Mouse (Mus musculus): ENCODE data around the gene Olfm2. TPM values are rescaled to one million over a fixed set of nuclear protein-coding genes. Genes with fewer than 3 reads are reported as not detected.

Gene Olfm2
- polyA plus RNA-seq (2015; fragmentation: Nextera tagmentation; extraction: Ambion mirVana) = 0.20 and 0.30 TPM in 2 replicates

DNA sequence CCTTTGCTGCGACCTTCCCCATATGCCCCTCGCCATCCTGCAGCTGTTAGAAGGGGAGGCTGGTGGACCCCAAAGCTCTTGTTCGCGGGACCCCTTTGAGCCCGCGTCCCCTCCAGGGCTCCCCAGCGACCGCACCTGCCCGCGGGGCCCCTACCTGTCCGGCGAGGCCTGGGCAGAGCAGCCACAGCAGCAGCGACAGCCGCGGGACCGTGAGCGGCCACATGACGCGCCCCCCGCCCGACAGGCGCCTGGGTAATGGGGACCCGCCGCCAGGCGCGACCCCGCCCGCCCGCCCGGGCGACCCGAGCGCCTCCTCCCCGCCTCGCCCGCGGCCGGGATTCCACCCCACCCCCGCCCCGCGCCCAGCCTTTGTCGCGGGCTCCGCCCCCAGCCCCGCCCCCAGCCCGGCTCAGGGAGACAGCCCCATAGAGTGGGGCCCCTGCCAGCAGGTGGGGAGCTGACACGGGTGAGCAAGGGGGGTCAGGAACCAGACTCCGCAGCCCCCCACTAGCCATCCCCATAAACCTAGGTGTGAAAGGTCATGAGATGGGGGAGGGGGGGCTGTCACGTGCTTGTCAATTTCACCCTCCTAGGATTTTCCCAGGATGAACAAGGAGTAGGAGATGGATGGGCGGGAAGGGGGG, at the start of gene Olfm2:
Gene Olfm2 (minus strand): TSS at position 333 of the 644 bp plus-strand sequence.
- Histone ChIP-seq H3K36me3 (replicated peaks) (no peaks in the 10 kb centered on the region), H3K4me2 (peak within 1 kb of the TSS; percentile 61), H3K4me1 (replicated peaks) (peaks cover 30% of the 10 kb centered on the region), H3K4me3 (replicated peaks) (peak within 1 kb of the TSS; percentile 36), H3K9ac (no peak within 1 kb of the TSS), H3K27me3 (peaks cover 78% of the 10 kb centered on the region), H3K27ac (replicated peaks) (no peak within 1 kb of the TSS), H3K9me3 (replicated peaks) (no peaks in the 10 kb centered on the region)
- WGBS (ENCODE audit: insufficient replicate concordance) = 1% methylated on average over 42 of the region's 50 CpGs
- no peak for ATAC-seq (ENCODE audit: insufficient read depth)

DNA sequence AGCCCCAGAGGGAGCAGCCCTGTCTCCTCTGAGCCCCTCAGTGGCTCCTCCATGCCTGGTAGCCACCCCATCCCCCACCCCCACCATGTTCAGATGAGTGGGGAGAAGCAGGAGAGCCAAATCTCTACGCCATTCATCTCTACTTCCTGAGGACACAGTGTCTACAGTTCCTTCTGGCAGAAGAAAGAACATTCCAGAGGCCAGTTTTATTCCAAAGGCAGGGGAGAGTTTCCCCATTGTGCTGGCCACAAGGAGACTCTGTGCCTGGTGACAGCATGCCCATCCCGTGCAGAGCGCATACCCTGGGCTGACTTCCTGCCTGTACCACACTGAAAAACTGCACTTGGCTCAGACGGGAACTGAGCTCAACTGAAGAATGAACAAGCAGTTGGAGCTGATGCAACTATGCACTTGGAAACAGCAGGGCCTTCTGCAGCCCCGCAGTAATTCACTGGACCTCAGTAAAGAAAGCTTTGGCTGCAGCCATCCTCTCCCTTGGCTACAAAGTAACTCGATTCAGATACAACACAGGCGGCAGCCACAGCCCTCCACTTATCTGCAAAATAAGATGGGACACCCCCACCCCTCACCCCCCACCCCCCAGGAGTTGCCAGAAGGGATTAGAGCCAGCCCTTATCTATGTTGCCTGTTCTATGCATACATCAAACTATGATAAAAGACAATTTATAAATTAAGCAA, 48.1 kb upstream of the Olfm2 start:
- Histone ChIP-seq H3K9ac (no peak overlapping the region), H3K27me3 (peaks cover 8% of the 10 kb centered on the region; the same call in 1 of the 2 replicates), H3K4me3 (replicated peaks) (no peak overlapping the region), H3K4me1 (replicated peaks) (peaks cover 2% of the 10 kb centered on the region), H3K4me2 (no peak overlapping the region), H3K27ac (replicated peaks) (no peak overlapping the region), H3K9me3 (replicated peaks) (no peaks in the 10 kb centered on the region), H3K36me3 (replicated peaks) (no peaks in the 10 kb centered on the region)
- 8% methylated on average over 7 of the region's 7 CpGs for WGBS (ENCODE audit: insufficient replicate concordance)
- ATAC-seq (ENCODE audit: insufficient read depth) = no peak

DNA sequence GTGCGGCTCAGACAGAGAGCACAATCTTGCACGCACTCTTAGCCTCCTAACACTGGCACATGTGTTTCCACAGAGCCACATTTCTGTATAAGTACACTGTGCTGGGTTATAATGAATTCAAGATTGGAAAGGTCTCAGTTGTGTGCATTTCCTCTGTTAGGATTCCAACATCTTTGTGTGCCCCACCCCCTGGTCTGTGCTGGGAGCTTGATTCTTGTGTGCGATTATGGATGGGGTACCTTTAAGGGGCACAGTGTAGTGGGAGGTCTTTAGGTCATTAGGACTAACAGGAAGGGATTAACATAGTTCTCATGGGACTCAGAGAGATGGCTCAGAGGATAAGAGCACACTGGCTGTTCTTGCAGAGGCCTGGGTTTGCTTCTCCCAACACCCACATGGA, 44.2 kb upstream of the Olfm2 start:
- no peaks in the 10 kb centered on the region for H3K9me3 ChIP-seq (replicated peaks)
- 71% methylated on average over 3 of the region's 3 CpGs for WGBS (ENCODE audit: insufficient replicate concordance)
- H3K9ac ChIP-seq = no peak overlapping the region
- no peaks in the 10 kb centered on the region for H3K36me3 ChIP-seq (replicated peaks)
- no peak overlapping the region for H3K4me3 ChIP-seq (replicated peaks)
- peaks cover 2% of the 10 kb centered on the region for H3K4me1 ChIP-seq (replicated peaks)
- H3K27me3 ChIP-seq = 0 out of 2 replicates have a peak, but pooled peaks cover 4% of the 10 kb centered on the region
- no peak overlapping the region for H3K27ac ChIP-seq (replicated peaks)
- no peak overlapping the region for H3K4me2 ChIP-seq
- no peak for ATAC-seq (ENCODE audit: insufficient read depth)

DNA sequence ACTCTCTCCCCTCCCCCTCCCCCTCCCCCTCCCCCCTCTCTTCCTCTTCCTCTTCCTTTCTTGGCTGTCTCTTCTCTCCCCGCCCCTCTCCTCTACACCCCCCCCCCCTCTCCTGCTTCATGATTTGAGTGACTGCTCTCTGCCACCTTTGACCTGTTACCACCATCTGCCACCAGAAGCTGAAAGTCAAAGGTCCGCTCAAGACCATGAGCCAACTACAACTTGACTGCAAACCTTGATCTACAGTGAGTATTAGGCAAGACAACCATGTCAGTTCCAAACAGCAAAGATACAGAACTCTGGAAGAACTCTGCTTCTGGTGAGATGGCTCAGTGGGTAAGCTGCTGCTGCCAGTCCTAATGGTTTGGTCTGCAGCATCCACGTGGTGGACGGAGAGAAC, 43.5 kb upstream of the Olfm2 start:
- Histone ChIP-seq H3K27me3 (0 out of 2 replicates have a peak, but pooled peaks cover 4% of the 10 kb centered on the region), H3K4me2 (no peak overlapping the region), H3K36me3 (replicated peaks) (no peaks in the 10 kb centered on the region), H3K9ac (no peak overlapping the region), H3K9me3 (replicated peaks) (no peaks in the 10 kb centered on the region), H3K27ac (replicated peaks) (no peak overlapping the region), H3K4me3 (replicated peaks) (no peak overlapping the region), H3K4me1 (replicated peaks) (peaks cover 2% of the 10 kb centered on the region)
- ATAC-seq (ENCODE audit: insufficient read depth) = 0 out of 2 replicates have a peak, but pooled peaks have one; percentile 25
- WGBS (ENCODE audit: insufficient replicate concordance) = 53% methylated on average over 3 of the region's 4 CpGs

DNA sequence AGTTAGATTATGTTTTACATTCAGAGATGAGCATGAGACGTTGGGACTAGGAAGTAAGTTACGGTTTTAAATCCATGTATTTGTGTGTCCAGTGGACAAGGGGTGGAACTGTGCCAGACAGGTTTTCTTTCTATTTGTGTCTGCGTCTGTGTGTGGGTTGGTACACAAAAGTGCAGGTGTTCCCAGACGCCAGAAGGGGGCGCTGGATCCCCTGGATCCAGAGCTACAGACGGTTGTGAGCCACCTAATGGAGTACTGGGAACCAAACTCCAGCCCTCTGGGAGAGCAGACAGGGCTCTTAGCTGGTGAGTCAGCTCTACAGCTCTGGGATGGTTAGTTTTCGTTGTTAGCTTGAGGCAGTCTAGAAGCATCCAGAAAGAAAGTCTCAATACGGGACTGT, 41.8 kb upstream of the Olfm2 start:
- Histone ChIP-seq H3K36me3 (replicated peaks) (no peaks in the 10 kb centered on the region), H3K9me3 (replicated peaks) (no peaks in the 10 kb centered on the region), H3K27ac (replicated peaks) (no peak overlapping the region), H3K4me1 (replicated peaks) (no peaks in the 10 kb centered on the region), H3K9ac (no peak overlapping the region), H3K4me2 (no peak overlapping the region), H3K27me3 (0 out of 2 replicates have a peak, but pooled peaks cover 4% of the 10 kb centered on the region), H3K4me3 (replicated peaks) (no peak overlapping the region)
- 71% methylated on average over 8 of the region's 8 CpGs for WGBS (ENCODE audit: insufficient replicate concordance)
- no peak for ATAC-seq (ENCODE audit: insufficient read depth)

DNA sequence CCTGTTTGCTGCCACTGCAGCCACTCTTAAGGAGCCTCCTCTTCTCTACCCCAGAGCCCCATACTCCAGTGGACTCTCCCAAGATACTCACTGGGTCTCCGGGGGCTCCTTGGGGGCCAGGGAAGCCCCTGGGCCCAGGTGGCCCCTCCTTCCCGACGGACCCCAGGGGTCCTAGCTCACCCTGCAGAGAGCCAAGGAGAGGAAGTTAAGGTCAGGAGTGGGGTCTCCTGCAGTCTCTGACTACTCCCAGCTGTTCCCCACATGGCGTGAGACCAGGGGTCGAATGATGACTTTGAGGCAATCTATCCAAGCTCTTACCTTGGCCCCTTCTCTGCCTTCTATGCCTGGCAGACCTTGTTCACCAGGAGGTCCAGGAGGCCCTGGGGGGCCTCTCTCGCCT, 38.9 kb upstream of the Olfm2 start:
- no peaks in the 10 kb centered on the region for H3K9me3 ChIP-seq (replicated peaks)
- WGBS (ENCODE audit: insufficient replicate concordance) = 55% methylated on average over 6 of the region's 6 CpGs
- H3K4me3 ChIP-seq (replicated peaks) = no peak overlapping the region
- H3K9ac ChIP-seq = no peak overlapping the region
- no peak overlapping the region for H3K4me2 ChIP-seq
- H3K27me3 ChIP-seq = no peaks in the 10 kb centered on the region
- ATAC-seq (ENCODE audit: insufficient read depth) = no peak
- H3K27ac ChIP-seq (replicated peaks) = no peak overlapping the region
- no peaks in the 10 kb centered on the region for H3K4me1 ChIP-seq (replicated peaks)
- no peaks in the 10 kb centered on the region for H3K36me3 ChIP-seq (replicated peaks)

DNA sequence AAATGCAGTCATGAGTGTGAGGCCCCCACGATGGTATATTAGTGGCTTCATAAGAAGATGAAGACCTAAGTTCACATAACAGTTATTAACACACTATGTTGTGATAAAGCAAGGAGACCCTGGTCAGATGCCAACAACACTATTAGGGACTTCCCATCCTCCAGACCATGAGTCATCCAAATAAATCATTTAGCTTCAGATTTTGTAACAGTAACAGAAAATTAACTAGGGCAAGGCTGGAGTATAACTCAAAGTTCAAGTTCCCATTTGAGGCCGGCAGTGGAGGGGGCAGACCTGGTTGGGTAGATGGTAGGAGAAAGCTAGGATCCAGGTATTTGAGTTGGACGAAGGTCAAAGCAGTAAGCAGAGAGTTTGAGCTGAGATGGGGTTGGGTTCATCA, 35.1 kb upstream of the Olfm2 start:
- Histone ChIP-seq H3K4me3 (replicated peaks) (no peak overlapping the region), H3K9ac (no peak overlapping the region), H3K27me3 (no peaks in the 10 kb centered on the region), H3K4me2 (no peak overlapping the region), H3K4me1 (replicated peaks) (no peaks in the 10 kb centered on the region), H3K27ac (replicated peaks) (no peak overlapping the region), H3K36me3 (replicated peaks) (no peaks in the 10 kb centered on the region), H3K9me3 (replicated peaks) (no peaks in the 10 kb centered on the region)
- no peak for ATAC-seq (ENCODE audit: insufficient read depth)
- WGBS (ENCODE audit: insufficient replicate concordance) = 49% methylated on average over 3 of the region's 3 CpGs

DNA sequence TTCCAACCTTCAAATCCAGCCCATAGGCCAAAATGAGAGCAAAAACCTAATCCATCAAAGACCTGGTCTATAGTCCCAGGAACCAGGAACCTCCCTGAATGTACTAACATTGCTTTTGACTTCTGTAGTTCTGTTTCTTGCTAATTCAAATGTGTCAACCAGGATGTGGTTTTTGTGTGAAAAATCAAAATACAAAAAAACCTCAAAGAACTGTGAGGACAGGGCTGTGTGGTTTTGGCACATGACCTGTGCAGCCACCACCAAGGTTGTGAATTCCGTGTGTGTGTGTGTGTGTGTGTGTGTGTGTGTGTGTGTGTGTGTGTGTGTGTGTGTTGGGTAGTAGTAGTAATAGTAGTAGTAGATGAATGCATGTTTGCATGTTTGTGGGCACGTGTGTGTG, 19.1 kb upstream of the Olfm2 start:
- ATAC-seq (ENCODE audit: insufficient read depth) = no peak
- H3K4me3 ChIP-seq (replicated peaks) = no peak overlapping the region
- no peak overlapping the region for H3K27ac ChIP-seq (replicated peaks)
- no peak overlapping the region for H3K9ac ChIP-seq
- H3K4me1 ChIP-seq (replicated peaks) = peaks cover 6% of the 10 kb centered on the region
- H3K36me3 ChIP-seq (replicated peaks) = no peaks in the 10 kb centered on the region
- H3K27me3 ChIP-seq = peaks cover 37% of the 10 kb centered on the region
- WGBS (ENCODE audit: insufficient replicate concordance) = 29% methylated on average over 2 of the region's 2 CpGs
- no peak overlapping the region for H3K4me2 ChIP-seq
- H3K9me3 ChIP-seq (replicated peaks) = no peaks in the 10 kb centered on the region

DNA sequence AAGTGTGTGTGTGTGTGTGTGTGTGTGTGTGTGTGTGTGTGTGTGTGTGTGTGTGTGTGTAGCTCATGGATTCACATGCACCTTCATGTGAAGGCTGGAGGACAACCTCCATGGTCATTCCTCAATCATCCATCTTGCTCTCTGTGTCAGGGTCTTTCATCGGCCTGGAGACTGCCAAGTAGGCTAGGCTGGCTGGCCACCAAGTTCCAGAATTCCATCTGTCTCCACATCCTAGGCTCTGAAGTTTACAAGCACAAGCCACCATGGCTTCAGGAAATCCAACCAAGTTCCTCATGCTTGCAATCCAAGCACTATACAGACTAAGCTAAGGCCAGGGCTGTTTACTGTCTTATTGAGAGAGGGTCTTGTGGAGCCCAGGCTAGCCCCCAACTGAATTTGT, 16.9 kb upstream of the Olfm2 start:
- no peak overlapping the region for H3K27ac ChIP-seq (replicated peaks)
- peaks cover 52% of the 10 kb centered on the region for H3K27me3 ChIP-seq
- no peak overlapping the region for H3K4me3 ChIP-seq (replicated peaks)
- WGBS (ENCODE audit: insufficient replicate concordance) = 64% methylated on average over 1 of the region's 1 CpGs
- no peak overlapping the region for H3K4me2 ChIP-seq
- H3K4me1 ChIP-seq (replicated peaks) = peaks cover 13% of the 10 kb centered on the region
- no peak overlapping the region for H3K9ac ChIP-seq
- H3K9me3 ChIP-seq (replicated peaks) = no peaks in the 10 kb centered on the region
- no peak for ATAC-seq (ENCODE audit: insufficient read depth)
- no peaks in the 10 kb centered on the region for H3K36me3 ChIP-seq (replicated peaks)

DNA sequence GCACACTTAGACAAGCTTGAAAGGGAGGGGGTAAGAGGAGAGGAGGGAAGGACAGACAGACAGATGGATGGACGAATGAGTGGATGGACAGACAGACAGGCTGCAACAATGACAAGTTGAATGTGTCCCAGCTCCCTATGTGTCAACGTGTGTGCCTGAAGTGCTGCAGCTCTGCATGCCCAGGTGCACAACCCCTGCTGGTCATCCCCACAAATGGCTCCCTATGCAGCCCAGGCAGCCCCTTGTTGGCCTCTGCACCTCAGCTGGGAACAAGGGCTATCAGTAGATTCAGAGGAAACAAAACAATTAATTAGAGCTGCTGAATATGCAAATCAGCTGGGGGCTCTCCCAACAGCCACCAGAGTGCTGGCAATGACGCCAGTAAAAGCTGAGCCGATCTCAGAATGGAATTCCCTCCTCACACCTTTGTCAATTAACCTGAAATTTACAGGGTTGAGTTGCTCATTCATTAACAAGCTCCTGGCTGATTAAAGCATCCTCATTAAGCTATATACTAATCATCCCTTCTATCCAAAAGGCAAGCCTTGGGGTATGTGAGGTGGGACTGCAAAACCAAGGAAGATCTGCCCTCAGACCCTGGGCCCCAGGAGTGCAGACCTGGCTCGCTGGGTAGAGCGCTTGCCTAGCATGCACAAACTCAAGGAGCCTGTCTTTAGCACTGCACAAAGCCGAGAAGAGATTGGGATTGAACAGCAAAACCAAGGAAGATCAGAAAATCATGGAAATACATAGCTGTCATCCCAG, 16.2 kb upstream of the Olfm2 start:
- H3K4me2 ChIP-seq = no peak overlapping the region
- H3K4me1 ChIP-seq (replicated peaks) = peaks cover 19% of the 10 kb centered on the region
- H3K27me3 ChIP-seq = peaks cover 50% of the 10 kb centered on the region
- ATAC-seq (ENCODE audit: insufficient read depth) = no peak
- 47% methylated on average over 7 of the region's 7 CpGs for WGBS (ENCODE audit: insufficient replicate concordance)
- H3K4me3 ChIP-seq (replicated peaks) = no peak overlapping the region
- H3K9me3 ChIP-seq (replicated peaks) = no peaks in the 10 kb centered on the region
- H3K27ac ChIP-seq (replicated peaks) = no peak overlapping the region
- H3K36me3 ChIP-seq (replicated peaks) = no peaks in the 10 kb centered on the region
- H3K9ac ChIP-seq = no peak overlapping the region

DNA sequence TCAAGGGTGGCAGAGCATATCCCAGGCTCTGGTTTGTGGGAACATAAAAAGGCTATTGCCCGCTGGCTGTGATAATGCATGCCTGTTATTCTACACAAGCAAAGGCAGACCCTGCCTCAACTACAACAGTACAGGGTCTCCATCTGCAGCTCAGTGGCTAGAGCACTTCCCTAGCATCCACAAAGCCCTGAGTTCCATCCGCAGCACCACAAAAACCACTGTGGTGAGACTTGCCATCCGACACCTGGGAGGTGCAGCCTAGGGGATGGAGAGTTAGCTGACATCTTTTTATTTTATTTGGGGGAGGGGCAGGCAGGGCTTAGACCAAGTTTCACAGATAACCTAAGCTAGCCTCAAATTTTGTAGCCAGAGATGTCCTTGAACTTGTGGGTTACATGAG, 15.2 kb upstream of the Olfm2 start:
- Histone ChIP-seq H3K4me3 (replicated peaks) (no peak overlapping the region), H3K36me3 (replicated peaks) (no peaks in the 10 kb centered on the region), H3K9ac (no peak overlapping the region), H3K4me1 (replicated peaks) (peaks cover 29% of the 10 kb centered on the region), H3K27me3 (peaks cover 43% of the 10 kb centered on the region), H3K4me2 (no peak overlapping the region), H3K9me3 (replicated peaks) (no peaks in the 10 kb centered on the region), H3K27ac (replicated peaks) (no peak overlapping the region)
- 49% methylated on average over 3 of the region's 3 CpGs for WGBS (ENCODE audit: insufficient replicate concordance)
- no peak for ATAC-seq (ENCODE audit: insufficient read depth)

All from liver, embryonic 15.5 days (tissue).